Mouse (Mus musculus): ENCODE results near the gene Tmem179b.

Gene Tmem179b

GRCm38 (mm10) chr19:8774951-8775421 is 719 bp upstream of the Tmem179b start:
- no peak for DNase-seq

GRCm38 (mm10) chr19:8773409-8773808 is 858 bp downstream of the Tmem179b start:
- no peak for DNase-seq

GRCm38 (mm10) chr19:8772996-8773395 is 1.3 kb downstream of the Tmem179b start:
- no peak for DNase-seq

DNA sequence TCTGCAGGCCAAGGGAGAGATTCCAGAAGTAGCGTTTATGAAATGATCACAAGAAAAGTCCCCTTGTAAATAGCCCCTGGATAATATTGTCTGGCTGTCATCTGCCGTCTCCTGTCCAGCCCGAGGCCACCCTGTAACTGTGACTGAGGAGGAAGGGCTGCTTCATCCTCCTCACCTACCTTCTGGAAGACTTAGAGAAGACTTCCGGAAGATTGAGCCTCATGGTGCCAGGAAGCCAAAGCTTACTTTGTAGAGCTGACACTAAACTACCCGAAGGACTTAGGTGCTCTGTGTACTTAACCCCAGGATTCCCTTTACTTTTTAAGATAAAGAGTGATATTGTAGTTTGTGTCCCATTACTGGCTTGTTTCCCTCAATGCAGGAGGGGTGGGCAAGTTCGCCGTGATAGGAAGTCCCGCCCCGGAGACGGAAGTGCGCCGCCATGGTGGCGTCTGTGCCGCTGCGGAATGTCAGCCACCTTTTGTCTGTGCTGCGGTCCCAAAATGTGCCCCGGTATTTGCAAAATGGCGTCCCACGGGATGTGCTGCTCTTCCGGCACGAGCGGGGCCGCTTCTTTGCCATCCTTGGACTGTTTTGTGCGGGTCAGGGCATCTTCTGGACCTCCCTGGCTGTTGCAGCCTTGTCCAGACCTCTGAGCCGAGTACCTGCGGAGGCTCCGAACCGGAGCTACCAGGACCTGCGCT is 3.5 kb downstream of the Tmem179b start, which contains the start of gene Tmem223:
Gene Tmem223 (plus strand): TSS at position 430 of the 704 bp plus-strand sequence.
- DNase-seq = peak; percentile 88 to 89

GRCm38 (mm10) chr19:8765562-8765961 is 8.7 kb downstream of the Tmem179b start:
- no peak for DNase-seq

GRCm38 (mm10) chr19:8763276-8763675 is 11.0 kb downstream of the Tmem179b start:
- no peak for DNase-seq

- peak; percentile 40 to 48 for DNase-seq
Observed at GRCm38 (mm10) chr19:8760757-8761156, 13.5 kb downstream of the Tmem179b start.

DNA sequence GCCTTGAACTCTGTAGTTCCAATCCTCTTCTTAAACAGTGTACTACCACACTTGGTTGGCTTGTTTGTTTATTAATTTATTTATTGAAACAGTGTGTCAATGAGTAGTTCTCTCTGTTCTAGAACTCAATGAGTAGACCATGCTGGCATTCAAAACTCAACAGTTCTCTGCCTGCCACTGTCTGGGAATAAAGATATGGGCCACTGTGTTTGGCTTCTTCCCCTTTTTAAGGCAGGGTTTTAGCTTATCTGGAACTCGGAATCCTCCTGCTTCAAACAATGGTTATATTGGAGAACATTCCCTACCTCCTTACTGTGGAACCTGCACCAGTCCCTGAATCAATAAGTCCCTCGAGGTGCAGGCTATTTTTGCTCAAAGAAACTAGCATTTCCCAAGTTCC is 15.4 kb downstream of the Tmem179b start:
- DNase-seq = no peak

DNA sequence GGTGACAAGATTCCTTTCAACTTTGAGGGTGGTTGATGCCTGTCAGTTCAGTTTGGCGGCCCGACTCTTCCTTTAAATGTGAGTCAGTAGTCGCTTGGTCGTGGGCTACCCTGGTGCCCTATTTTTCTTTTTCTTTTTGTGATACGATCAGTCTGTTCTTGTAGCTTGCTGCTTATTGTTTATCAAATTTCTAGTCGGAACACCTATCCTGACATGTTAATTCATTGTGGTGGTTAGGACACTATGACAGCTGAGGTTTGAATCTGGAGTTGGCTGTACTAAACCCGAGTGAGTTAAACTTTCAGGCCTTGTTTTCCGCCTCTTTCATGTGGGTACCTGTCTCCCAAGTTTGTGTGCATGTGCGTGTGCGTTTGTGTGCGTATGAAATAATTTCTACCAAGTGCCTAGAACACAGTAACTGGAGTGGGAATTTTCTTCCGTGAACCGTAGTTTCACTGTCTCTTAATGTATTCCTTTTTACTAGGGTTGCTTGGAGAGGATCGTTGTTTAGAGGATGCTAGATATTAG is 16.7 kb downstream of the Tmem179b start:
- DNase-seq = no peak

DNA sequence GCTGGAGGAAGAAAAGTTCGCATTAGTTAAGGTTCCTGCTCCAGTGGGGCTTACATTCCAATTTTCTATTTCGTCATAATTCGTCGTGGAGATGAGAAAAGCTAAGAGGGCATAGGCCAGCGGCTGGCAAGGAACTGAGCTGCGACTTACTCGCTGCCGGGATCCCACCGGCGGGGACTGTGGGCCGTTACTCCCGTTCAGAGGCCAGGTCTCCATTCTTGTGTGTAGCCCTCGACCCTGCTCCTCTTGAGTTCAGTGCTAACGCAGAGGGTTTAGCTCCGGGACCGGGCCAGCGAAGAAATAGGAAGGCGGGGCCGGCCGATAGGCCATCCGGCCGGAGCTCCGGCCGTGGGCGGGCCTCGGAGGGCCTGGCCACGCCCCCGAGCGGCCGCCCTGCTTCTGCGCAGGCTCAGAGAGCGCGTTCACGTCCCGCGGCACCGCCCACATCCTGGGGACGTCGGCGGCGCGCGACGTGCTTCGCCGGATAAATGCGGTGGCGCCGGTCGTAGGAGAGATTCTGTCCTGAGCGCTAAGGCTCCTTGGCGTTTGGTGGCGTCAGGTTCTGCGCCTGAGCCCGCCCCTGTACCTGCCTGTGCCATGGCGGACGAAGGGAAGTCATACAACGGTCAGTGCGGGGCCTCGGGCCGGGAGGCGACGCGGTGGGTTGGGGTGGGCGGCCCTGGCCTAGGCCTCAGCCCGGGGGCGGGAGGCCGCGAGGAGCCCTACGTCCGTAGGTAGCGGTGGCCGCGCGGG is 17.5 kb downstream of the Tmem179b start, which contains the start of gene Nxf1:
Gene Nxf1 (plus strand): TSS at position 439 of the 753 bp plus-strand sequence.
- peak; percentile 94 to 95 for DNase-seq

DNA sequence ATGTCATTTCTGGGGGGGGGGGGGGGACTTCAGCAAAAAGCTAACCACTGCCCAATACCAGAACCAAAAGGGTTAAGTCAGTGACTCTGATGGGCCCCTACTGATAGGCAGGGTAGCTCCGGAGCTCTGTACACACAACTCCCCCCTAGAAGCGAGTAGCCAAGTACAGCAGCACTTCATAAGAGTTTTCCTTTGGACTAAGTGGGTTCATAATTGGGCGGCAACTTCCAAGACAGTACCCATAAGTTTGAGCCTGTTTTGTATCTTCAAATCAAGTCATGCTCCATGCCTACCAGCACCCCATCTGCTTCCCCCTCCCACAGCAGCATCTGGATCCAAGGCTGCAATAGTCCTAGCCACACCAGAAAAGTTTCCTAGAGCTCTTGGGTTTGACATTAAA is 18.6 kb downstream of the Tmem179b start:
- no peak for DNase-seq

DNA sequence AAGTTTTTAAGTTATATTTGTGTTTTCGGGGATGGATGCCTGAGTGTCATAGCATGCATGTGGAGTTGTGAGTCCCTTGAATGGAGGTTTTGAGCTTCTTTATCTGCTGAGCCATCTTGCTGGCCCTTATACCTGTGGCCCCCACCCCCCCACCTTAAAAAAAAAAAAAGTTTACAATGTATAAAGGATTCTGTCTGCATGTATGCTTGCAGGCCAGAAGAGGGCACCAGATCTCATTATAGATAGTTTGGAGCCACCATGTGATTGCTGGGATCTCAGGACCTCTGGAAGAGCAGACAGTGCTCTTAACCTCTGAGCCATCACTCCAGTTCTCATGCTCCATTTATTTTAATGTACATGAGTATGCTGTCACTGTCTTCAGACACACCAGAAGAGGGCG is 26.9 kb downstream of the Tmem179b start:
- no peak for DNase-seq

DNA sequence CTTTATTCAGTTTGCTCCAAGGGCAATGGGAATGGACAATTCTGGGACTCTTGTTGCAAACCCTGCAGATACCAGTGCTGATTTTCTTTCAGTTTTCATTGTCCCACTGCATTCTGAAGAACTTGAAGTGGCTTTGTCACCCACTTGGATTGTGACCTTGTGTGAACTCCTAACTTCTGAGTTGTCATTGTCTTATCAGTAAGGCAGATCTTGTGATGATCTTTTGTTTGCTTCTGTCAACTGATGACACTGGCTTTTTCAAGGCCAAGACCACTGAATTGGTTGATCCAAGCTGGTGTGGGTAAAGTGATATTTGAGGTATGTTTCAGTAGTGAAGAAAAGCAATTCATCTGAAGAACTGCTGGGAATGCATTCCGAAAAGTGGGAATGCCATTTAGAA is 28.9 kb downstream of the Tmem179b start:
- DNase-seq = no peak

GRCm38 (mm10) chr19:8742176-8742575 is 32.1 kb downstream of the Tmem179b start:
- no peak for DNase-seq

- peak; percentile 94 to 95 for DNase-seq
Observed at GRCm38 (mm10) chr19:8741243-8741869, 32.9 kb downstream of the Tmem179b start, which contains the start of gene Stx5a. Stx5a (plus strand) TSS chr19:8741413.

DNA sequence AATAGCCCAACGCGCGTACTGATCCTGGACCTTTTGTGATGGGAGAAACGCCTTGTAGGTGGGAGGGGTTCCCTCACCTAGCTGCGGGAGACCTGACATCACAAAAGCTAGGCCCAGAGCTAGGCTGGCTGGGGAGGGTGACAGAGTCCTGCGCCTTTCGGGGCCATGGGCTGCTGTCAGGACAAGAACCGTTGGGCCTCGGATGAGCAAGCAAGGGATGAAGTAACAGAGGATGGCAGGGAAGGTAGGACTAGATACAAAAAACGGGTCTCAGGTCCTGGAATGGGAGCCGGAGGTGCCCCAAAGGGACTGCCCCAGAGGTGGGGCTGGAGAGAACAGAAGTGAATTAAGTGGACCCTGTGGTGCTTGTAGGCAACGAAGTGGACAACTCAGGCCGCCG is 33.7 kb downstream of the Tmem179b start, which contains the start of gene 1700092M07Rik:
Gene 1700092M07Rik (plus strand): TSS at position 116 of the 400 bp plus-strand sequence.
- DNase-seq = no peak

DNA sequence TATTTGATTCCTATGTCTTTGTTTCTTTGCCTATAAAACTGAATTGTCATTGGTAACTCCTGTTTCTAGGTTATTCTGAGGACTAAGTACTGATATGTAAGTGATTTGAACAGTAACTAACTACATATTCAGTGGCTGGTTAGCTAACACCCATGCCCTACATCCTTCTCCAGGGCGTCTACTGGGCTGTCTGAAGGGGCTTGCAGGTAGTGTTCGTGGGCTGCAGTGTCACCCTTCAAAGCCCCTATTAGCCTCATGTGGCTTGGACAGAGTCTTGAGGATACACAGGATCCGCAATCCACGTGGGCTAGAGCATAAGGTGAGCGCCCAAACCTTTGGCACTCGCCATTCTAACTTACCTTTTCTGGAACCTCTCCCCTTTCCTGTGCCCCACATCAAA is 34.6 kb downstream of the Tmem179b start:
- no peak for DNase-seq

- no peak for DNase-seq
Observed at GRCm38 (mm10) chr19:8738911-8739310, 35.4 kb downstream of the Tmem179b start.

GRCm38 (mm10) chr19:8736160-8736467 is 38.2 kb downstream of the Tmem179b start:
- DNase-seq = no peak

GRCm38 (mm10) chr19:8735389-8736159 is 38.7 kb downstream of the Tmem179b start, which contains the start of gene Wdr74:
Wdr74 (plus strand) TSS chr19:8735827.
- peak; percentile 94 to 95 for DNase-seq

DNA sequence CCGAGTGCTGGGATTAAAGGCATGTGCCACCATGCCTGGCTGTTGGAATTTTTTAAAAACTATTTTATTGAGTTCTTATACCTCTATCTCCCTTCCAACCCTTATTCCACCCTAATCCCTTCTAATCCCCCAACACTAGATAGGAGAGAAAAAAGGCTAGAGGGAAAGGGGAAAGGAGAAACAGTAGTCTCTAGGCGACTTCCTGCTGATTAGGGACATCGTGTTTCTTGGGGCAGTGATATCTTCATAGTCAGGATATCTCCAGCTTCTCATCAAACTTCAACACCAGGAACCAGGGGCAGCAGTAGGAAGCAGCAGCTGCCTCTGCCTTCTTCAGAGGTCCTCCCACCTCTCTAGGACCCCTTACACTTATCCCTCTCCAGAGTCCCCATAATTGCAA is 39.9 kb downstream of the Tmem179b start:
- no peak for DNase-seq
